Mouse (Mus musculus): Measurements from ENCODE around the gene Tnp2. TPM values are rescaled to one million over a fixed set of nuclear protein-coding genes. Genes with fewer than 3 reads are reported as not detected.

Gene Tnp2
- not detected in 2 replicates for polyA plus RNA-seq (2016; fragmentation: Nextera tagmentation; extraction: Ambion mirVana)

- Histone ChIP-seq H3K9me3 (replicated peaks) (no peaks in the 10 kb centered on the region), H3K27me3 (ENCODE audit: low read depth, poor library complexity, severe bottlenecking) (peaks cover 8% of the 10 kb centered on the region), H3K27ac (0 out of 2 replicates have a peak within 1 kb of the TSS, but pooled peaks have one; percentile 12), H3K4me1 (peaks cover 47% of the 10 kb centered on the region), H3K36me3 (no peaks in the 10 kb centered on the region), H3K4me3 (no peak within 1 kb of the TSS)
- WGBS: 44% methylated on average over 16 of the region's 16 CpGs
- DNase-seq (ENCODE audit: low spot score): no peak
Measured at GRCm38 (mm10) chr16:10788271-10788670, at the start of gene Tnp2. Gene Tnp2 (minus strand): TSS chr16:10788660.

- H3K27ac ChIP-seq: peak overlapping the region; percentile 61
- H3K36me3 ChIP-seq: peaks cover 24% of the 10 kb centered on the region
- H3K4me1 ChIP-seq: peaks cover 57% of the 10 kb centered on the region
- DNase-seq (ENCODE audit: low spot score): no peak
- no peak overlapping the region for H3K4me3 ChIP-seq
- H3K9me3 ChIP-seq (replicated peaks): no peaks in the 10 kb centered on the region
- 100% methylated on average over 1 of the region's 1 CpGs for WGBS
- H3K27me3 ChIP-seq (ENCODE audit: low read depth, poor library complexity, severe bottlenecking): 0 out of 2 replicates have a peak, but pooled peaks cover 7% of the 10 kb centered on the region
Measured at GRCm38 (mm10) chr16:10837903-10838302, 49.4 kb upstream of the Tnp2 start.

GRCm38 (mm10) chr16:10837250-10837649, 48.8 kb upstream of the Tnp2 start:
- DNase-seq (ENCODE audit: low spot score): no peak
- no peak overlapping the region for H3K4me3 ChIP-seq
- H3K36me3 ChIP-seq: peaks cover 24% of the 10 kb centered on the region
- 88% methylated on average over 3 of the region's 3 CpGs for WGBS
- 0 out of 2 replicates have a peak, but pooled peaks cover 7% of the 10 kb centered on the region for H3K27me3 ChIP-seq (ENCODE audit: low read depth, poor library complexity, severe bottlenecking)
- no peak overlapping the region for H3K27ac ChIP-seq
- peaks cover 54% of the 10 kb centered on the region for H3K4me1 ChIP-seq
- no peaks in the 10 kb centered on the region for H3K9me3 ChIP-seq (replicated peaks)

GRCm38 (mm10) chr16:10836388-10836787, 47.9 kb upstream of the Tnp2 start:
- H3K4me1 ChIP-seq: peaks cover 53% of the 10 kb centered on the region
- H3K9me3 ChIP-seq (replicated peaks): no peaks in the 10 kb centered on the region
- H3K27me3 ChIP-seq (ENCODE audit: low read depth, poor library complexity, severe bottlenecking): 0 out of 2 replicates have a peak, but pooled peaks cover 7% of the 10 kb centered on the region
- H3K36me3 ChIP-seq: peaks cover 21% of the 10 kb centered on the region
- no peak overlapping the region for H3K27ac ChIP-seq
- no peak overlapping the region for H3K4me3 ChIP-seq
- DNase-seq (ENCODE audit: low spot score): no peak
- 94% methylated on average over 3 of the region's 3 CpGs for WGBS

- no peaks in the 10 kb centered on the region for H3K9me3 ChIP-seq (replicated peaks)
- peaks cover 52% of the 10 kb centered on the region for H3K4me1 ChIP-seq
- WGBS: under 1% methylated on average over 67 of the region's 69 CpGs
- H3K36me3 ChIP-seq: peaks cover 8% of the 10 kb centered on the region
- H3K4me3 ChIP-seq: peak within 1 kb of the TSS; percentile 90
- DNase-seq (ENCODE audit: low spot score): peak; percentile 92
- H3K27me3 ChIP-seq (ENCODE audit: low read depth, poor library complexity, severe bottlenecking): 0 out of 2 replicates have a peak, but pooled peaks cover 7% of the 10 kb centered on the region
- H3K27ac ChIP-seq: peak within 1 kb of the TSS; percentile 97
Measured at GRCm38 (mm10) chr16:10834911-10835587, 46.6 kb upstream of the Tnp2 start, which contains the start of gene Rmi2. Gene Rmi2 (plus strand): TSS chr16:10835059.

- DNase-seq (ENCODE audit: low spot score): no peak
- H3K27ac ChIP-seq: peak overlapping the region; percentile 97
- H3K9me3 ChIP-seq (replicated peaks): no peaks in the 10 kb centered on the region
- peaks cover 46% of the 10 kb centered on the region for H3K4me1 ChIP-seq
- 11% methylated on average over 12 of the region's 12 CpGs for WGBS
- H3K36me3 ChIP-seq: 0 out of 2 replicates have a peak, but pooled peaks cover 2% of the 10 kb centered on the region
- peak overlapping the region; percentile 90 for H3K4me3 ChIP-seq
- 0 out of 2 replicates have a peak, but pooled peaks cover 7% of the 10 kb centered on the region for H3K27me3 ChIP-seq (ENCODE audit: low read depth, poor library complexity, severe bottlenecking)
Measured at GRCm38 (mm10) chr16:10834542-10834910, 46.1 kb upstream of the Tnp2 start.

GRCm38 (mm10) chr16:10828461-10828805, 40.0 kb upstream of the Tnp2 start:
- 0 out of 2 replicates have a peak overlapping the region, but pooled peaks have one; percentile 11 for H3K27ac ChIP-seq
- no peak overlapping the region for H3K4me3 ChIP-seq
- no peaks in the 10 kb centered on the region for H3K9me3 ChIP-seq (replicated peaks)
- 72% methylated on average over 4 of the region's 4 CpGs for WGBS
- no peak for DNase-seq (ENCODE audit: low spot score)
- peaks cover 14% of the 10 kb centered on the region; the same call in 1 of the 2 replicates for H3K4me1 ChIP-seq
- H3K36me3 ChIP-seq: no peaks in the 10 kb centered on the region
- 0 out of 2 replicates have a peak, but pooled peaks cover 3% of the 10 kb centered on the region for H3K27me3 ChIP-seq (ENCODE audit: low read depth, poor library complexity, severe bottlenecking)

- no peaks in the 10 kb centered on the region for H3K36me3 ChIP-seq
- H3K27ac ChIP-seq: 0 out of 2 replicates have a peak overlapping the region, but pooled peaks have one; percentile 11
- WGBS: 84% methylated on average over 7 of the region's 7 CpGs
- H3K27me3 ChIP-seq (ENCODE audit: low read depth, poor library complexity, severe bottlenecking): no peaks in the 10 kb centered on the region
- peaks cover 14% of the 10 kb centered on the region; the same call in 1 of the 2 replicates for H3K4me1 ChIP-seq
- no peak for DNase-seq (ENCODE audit: low spot score)
- no peaks in the 10 kb centered on the region for H3K9me3 ChIP-seq (replicated peaks)
- H3K4me3 ChIP-seq: no peak overlapping the region
Measured at GRCm38 (mm10) chr16:10827766-10828460, 39.5 kb upstream of the Tnp2 start.

GRCm38 (mm10) chr16:10827269-10827668, 38.8 kb upstream of the Tnp2 start:
- Histone ChIP-seq H3K27me3 (ENCODE audit: low read depth, poor library complexity, severe bottlenecking) (no peaks in the 10 kb centered on the region), H3K9me3 (replicated peaks) (no peaks in the 10 kb centered on the region), H3K4me3 (no peak overlapping the region), H3K4me1 (peaks cover 14% of the 10 kb centered on the region; the same call in 1 of the 2 replicates), H3K27ac (no peak overlapping the region), H3K36me3 (no peaks in the 10 kb centered on the region)
- WGBS: 91% methylated on average over 9 of the region's 9 CpGs
- no peak for DNase-seq (ENCODE audit: low spot score)

GRCm38 (mm10) chr16:10825840-10826239, 37.4 kb upstream of the Tnp2 start:
- 91% methylated on average over 4 of the region's 4 CpGs for WGBS
- Histone ChIP-seq H3K9me3 (replicated peaks) (no peaks in the 10 kb centered on the region), H3K4me3 (no peak overlapping the region), H3K27ac (no peak overlapping the region), H3K27me3 (ENCODE audit: low read depth, poor library complexity, severe bottlenecking) (no peaks in the 10 kb centered on the region), H3K4me1 (peaks cover 20% of the 10 kb centered on the region), H3K36me3 (no peaks in the 10 kb centered on the region)
- no peak for DNase-seq (ENCODE audit: low spot score)

GRCm38 (mm10) chr16:10824536-10824935, 36.1 kb upstream of the Tnp2 start:
- Histone ChIP-seq H3K4me3 (no peak overlapping the region), H3K4me1 (peaks cover 20% of the 10 kb centered on the region), H3K27me3 (ENCODE audit: low read depth, poor library complexity, severe bottlenecking) (no peaks in the 10 kb centered on the region), H3K36me3 (no peaks in the 10 kb centered on the region), H3K27ac (no peak overlapping the region), H3K9me3 (replicated peaks) (no peaks in the 10 kb centered on the region)
- no peak for DNase-seq (ENCODE audit: low spot score)
- 98% methylated on average over 1 of the region's 1 CpGs for WGBS

- Histone ChIP-seq H3K9me3 (replicated peaks) (no peaks in the 10 kb centered on the region), H3K36me3 (no peaks in the 10 kb centered on the region)
- 69% methylated on average over 4 of the region's 4 CpGs for WGBS
Measured at GRCm38 (mm10) chr16:10821387-10821786, 32.9 kb upstream of the Tnp2 start.

GRCm38 (mm10) chr16:10819966-10820365, 31.5 kb upstream of the Tnp2 start:
- no peaks in the 10 kb centered on the region for H3K36me3 ChIP-seq
- H3K4me3 ChIP-seq: no peak overlapping the region
- WGBS: 82% methylated on average over 3 of the region's 3 CpGs
- H3K9me3 ChIP-seq (replicated peaks): no peaks in the 10 kb centered on the region
- no peaks in the 10 kb centered on the region for H3K27me3 ChIP-seq (ENCODE audit: low read depth, poor library complexity, severe bottlenecking)
- DNase-seq (ENCODE audit: low spot score): no peak
- H3K27ac ChIP-seq: no peak overlapping the region
- peaks cover 9% of the 10 kb centered on the region for H3K4me1 ChIP-seq

More at GRCm38 (mm10) chr16:10821387-10821786, 32.9 kb upstream of the Tnp2 start:
- DNase-seq (ENCODE audit: low spot score): no peak
- Histone ChIP-seq H3K27ac (peak overlapping the region; percentile 33; the same call in 1 of the 2 replicates), H3K4me1 (peaks cover 10% of the 10 kb centered on the region), H3K27me3 (ENCODE audit: low read depth, poor library complexity, severe bottlenecking) (no peaks in the 10 kb centered on the region), H3K4me3 (no peak overlapping the region)
